Mouse (Mus musculus): ENCODE measurements at regions not wholly inside any gene's neighbourhood (a gene's known extent, or its start where the extent isn't known, plus 50 kb on each side); places are given as distances from the start of the nearest gene placed in this dataset.
A peak's percentile ranks its signal among the peaks of the same experiment; 100 is the strongest.

DNA sequence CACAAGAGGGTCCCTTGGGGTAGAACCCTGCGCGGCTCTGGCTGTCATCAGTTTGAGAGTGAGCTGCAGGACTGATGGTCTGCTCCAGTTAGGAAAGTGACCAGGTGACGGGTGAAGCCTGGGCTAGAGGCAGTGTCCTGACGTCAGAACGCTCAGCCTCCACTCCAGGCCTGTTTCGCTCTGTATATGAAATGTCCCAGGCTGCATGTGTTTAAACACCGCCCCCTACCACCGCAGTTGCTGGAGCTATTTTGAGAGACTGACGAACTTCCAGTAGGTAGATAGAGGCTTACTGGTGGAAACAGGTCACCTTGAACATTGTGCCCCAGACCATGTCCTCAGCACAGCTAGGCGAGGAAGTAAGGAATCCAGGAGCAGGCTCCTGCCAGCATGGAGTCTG lies 54.2 kb upstream of the Plcz1 start:
- WGBS (ENCODE audit: insufficient replicate concordance), result 26% methylated on average over 10 of the region's 10 CpGs
- H3K4me2 ChIP-seq, result no peak overlapping the region

More for the DNA sequence above, 54.2 kb upstream of the Plcz1 start:
- H3K4me3 ChIP-seq (ENCODE audit: low read depth, low read length), result no peak overlapping the region
- peak; percentile 82 for ATAC-seq (replicated peaks; ENCODE audit: insufficient number of reproducible peaks, low FRiP score, low TSS enrichment)
- no peaks in the 10 kb centered on the region for H3K9me3 ChIP-seq (replicated peaks; ENCODE audit: control insufficient read depth, low read length)
- no peaks in the 10 kb centered on the region for H3K27me3 ChIP-seq (ENCODE audit: control insufficient read depth, insufficient read depth, low read length)
- no peaks in the 10 kb centered on the region for H3K36me3 ChIP-seq (ENCODE audit: control insufficient read depth, insufficient read depth, low read length)
- peak overlapping the region; percentile 83 for H3K27ac ChIP-seq (ENCODE audit: low read depth, low read length)
- H3K9ac ChIP-seq (ENCODE audit: low read depth, low read length), result no peak overlapping the region
- peaks cover 4% of the 10 kb centered on the region; the same call in 1 of the 2 replicates for H3K4me1 ChIP-seq (ENCODE audit: control insufficient read depth, insufficient read depth, low read length)

All from heart, embryonic 11.5 days (tissue).